Mouse (Mus musculus): Measurements from ENCODE around the gene Wdr70. TPM values are rescaled to one million over a fixed set of nuclear protein-coding genes. Genes with fewer than 3 reads are reported as not detected.
A peak's percentile ranks its signal among the peaks of the same experiment; 100 is the strongest.

Wdr70 gene
- polyA plus RNA-seq, 1 experiment, result 50.5 TPM

GRCm38 (mm10) chr15:7978640-7979039, 120.4 kb downstream of the Wdr70 start:
- Histone ChIP-seq H3K36me3 (ENCODE audit: control insufficient read depth, insufficient read depth) (peaks cover 9% of the 10 kb centered on the region), H3K27me3 (ENCODE audit: control insufficient read depth, insufficient read depth, insufficient read length) (no peaks in the 10 kb centered on the region), H3K4me3 (no peak overlapping the region), H3K4me2 (ENCODE audit: low read depth) (no peak overlapping the region), H3K79me2 (ENCODE audit: control insufficient read depth, insufficient read depth) (no peaks in the 10 kb centered on the region), H3ac (ENCODE audit: control insufficient read depth, insufficient read length) (no peak overlapping the region)
- TF ChIP-seq REST (IDR thresholded peaks at IDR 0.05; ENCODE audit: insufficient read depth, insufficient read length), result no peak
- no peak for TF ChIP-seq E2F4 (IDR thresholded peaks at IDR 0.05; ENCODE audit: insufficient read depth)
- no peak for TF ChIP-seq TCF3 (IDR thresholded peaks at IDR 0.05; ENCODE audit: insufficient read length, low read depth)
- TF ChIP-seq TCF12 (IDR thresholded peaks at IDR 0.05; ENCODE audit: insufficient read depth, poor library complexity, severe bottlenecking), result no peak
- no peak for TF ChIP-seq MAX (IDR thresholded peaks at IDR 0.05; ENCODE audit: low read depth)
- TF ChIP-seq MYOG (IDR thresholded peaks at IDR 0.05; ENCODE audit: control insufficient read depth in 1 of 3, insufficient read depth in 1 of 3, insufficient read length in 2 of 3, low read depth in 2 of 3), result no peak
- no peak for TF ChIP-seq POLR2AphosphoS2 (IDR thresholded peaks at IDR 0.05; ENCODE audit: insufficient read length, low read depth)
- TF ChIP-seq USF1 (IDR thresholded peaks at IDR 0.05; ENCODE audit: low read depth), result no peak

GRCm38 (mm10) chr15:7976775-7977174, 122.2 kb downstream of the Wdr70 start:
- no peak overlapping the region for H3K4me3 ChIP-seq
- peaks cover 9% of the 10 kb centered on the region for H3K36me3 ChIP-seq (ENCODE audit: control insufficient read depth, insufficient read depth)
- H3K79me2 ChIP-seq (ENCODE audit: control insufficient read depth, insufficient read depth), result no peaks in the 10 kb centered on the region
- no peak overlapping the region for H3K4me2 ChIP-seq (ENCODE audit: low read depth)
- no peak overlapping the region for H3ac ChIP-seq (ENCODE audit: control insufficient read depth, insufficient read length)
- no peaks in the 10 kb centered on the region for H3K27me3 ChIP-seq (ENCODE audit: control insufficient read depth, insufficient read depth, insufficient read length)
- no peak for TF ChIP-seq TCF3 (IDR thresholded peaks at IDR 0.05; ENCODE audit: insufficient read length, low read depth)

GRCm38 (mm10) chr15:7974368-7974767, 124.6 kb downstream of the Wdr70 start:
- no peak overlapping the region for H3K4me2 ChIP-seq (ENCODE audit: low read depth)
- H3ac ChIP-seq (ENCODE audit: control insufficient read depth, insufficient read length), result no peak overlapping the region
- TF ChIP-seq REST (IDR thresholded peaks at IDR 0.05; ENCODE audit: insufficient read depth, insufficient read length) (no peak), CEBPB (IDR thresholded peaks at IDR 0.05; ENCODE audit: insufficient read depth, poor library complexity, severe bottlenecking) (no peak), USF1 (IDR thresholded peaks at IDR 0.05; ENCODE audit: low read depth) (no peak), MAX (IDR thresholded peaks at IDR 0.05; ENCODE audit: low read depth) (no peak), MYOG (IDR thresholded peaks at IDR 0.05; ENCODE audit: control insufficient read depth in 1 of 3, insufficient read depth in 1 of 3, insufficient read length in 2 of 3, low read depth in 2 of 3) (no peak), SRF (IDR thresholded peaks at IDR 0.05; ENCODE audit: control insufficient read depth, insufficient read length, low read depth) (no peak), POLR2A (IDR thresholded peaks at IDR 0.05; ENCODE audit: insufficient read length, low read depth) (no peak), MYOD1 (IDR thresholded peaks at IDR 0.05; ENCODE audit: control insufficient read depth in 1 of 3, insufficient read length in 2 of 3, low read depth in 2 of 3) (no peak), E2F4 (IDR thresholded peaks at IDR 0.05; ENCODE audit: insufficient read depth) (no peak), POLR2AphosphoS2 (IDR thresholded peaks at IDR 0.05; ENCODE audit: insufficient read length, low read depth) (no peak), TCF12 (IDR thresholded peaks at IDR 0.05; ENCODE audit: insufficient read depth, poor library complexity, severe bottlenecking) (no peak), TCF3 (IDR thresholded peaks at IDR 0.05; ENCODE audit: insufficient read length, low read depth) (no peak)
- no peaks in the 10 kb centered on the region for H3K79me2 ChIP-seq (ENCODE audit: control insufficient read depth, insufficient read depth)
- peaks cover 9% of the 10 kb centered on the region for H3K36me3 ChIP-seq (ENCODE audit: control insufficient read depth, insufficient read depth)
- no peaks in the 10 kb centered on the region for H3K27me3 ChIP-seq (ENCODE audit: control insufficient read depth, insufficient read depth, insufficient read length)
- no peak overlapping the region for H3K4me3 ChIP-seq

GRCm38 (mm10) chr15:7972528-7972927, 126.5 kb downstream of the Wdr70 start:
- H3K4me3 ChIP-seq, result no peak overlapping the region
- H3K4me2 ChIP-seq (ENCODE audit: low read depth), result no peak overlapping the region
- peaks cover 9% of the 10 kb centered on the region for H3K36me3 ChIP-seq (ENCODE audit: control insufficient read depth, insufficient read depth)
- H3ac ChIP-seq (ENCODE audit: control insufficient read depth, insufficient read length), result no peak overlapping the region
- no peak for TF ChIP-seq E2F4 (IDR thresholded peaks at IDR 0.05; ENCODE audit: insufficient read depth)
- no peak for TF ChIP-seq MYOD1 (IDR thresholded peaks at IDR 0.05; ENCODE audit: control insufficient read depth in 1 of 3, insufficient read length in 2 of 3, low read depth in 2 of 3)
- TF ChIP-seq SRF (IDR thresholded peaks at IDR 0.05; ENCODE audit: control insufficient read depth, insufficient read length, low read depth), result no peak
- no peak for TF ChIP-seq TCF12 (IDR thresholded peaks at IDR 0.05; ENCODE audit: insufficient read depth, poor library complexity, severe bottlenecking)
- no peaks in the 10 kb centered on the region for H3K79me2 ChIP-seq (ENCODE audit: control insufficient read depth, insufficient read depth)
- no peaks in the 10 kb centered on the region for H3K27me3 ChIP-seq (ENCODE audit: control insufficient read depth, insufficient read depth, insufficient read length)

GRCm38 (mm10) chr15:7962786-7963185, 136.2 kb downstream of the Wdr70 start:
- no peak for TF ChIP-seq SRF (IDR thresholded peaks at IDR 0.05; ENCODE audit: control insufficient read depth, insufficient read length, low read depth)
- TF ChIP-seq E2F4 (IDR thresholded peaks at IDR 0.05; ENCODE audit: insufficient read depth), result no peak
- H3K4me2 ChIP-seq (ENCODE audit: low read depth), result peak overlapping the region; percentile 31
- peaks cover 5% of the 10 kb centered on the region for H3K36me3 ChIP-seq (ENCODE audit: control insufficient read depth, insufficient read depth)
- H3K79me2 ChIP-seq (ENCODE audit: control insufficient read depth, insufficient read depth), result no peaks in the 10 kb centered on the region
- H3ac ChIP-seq (ENCODE audit: control insufficient read depth, insufficient read length), result no peak overlapping the region
- no peak overlapping the region for H3K4me3 ChIP-seq
- H3K27me3 ChIP-seq (ENCODE audit: control insufficient read depth, insufficient read depth, insufficient read length), result no peaks in the 10 kb centered on the region

GRCm38 (mm10) chr15:7961489-7961888, 137.5 kb downstream of the Wdr70 start:
- no peak overlapping the region for H3K4me2 ChIP-seq (ENCODE audit: low read depth)
- H3ac ChIP-seq (ENCODE audit: control insufficient read depth, insufficient read length), result no peak overlapping the region
- H3K27me3 ChIP-seq (ENCODE audit: control insufficient read depth, insufficient read depth, insufficient read length), result no peaks in the 10 kb centered on the region
- no peaks in the 10 kb centered on the region for H3K79me2 ChIP-seq (ENCODE audit: control insufficient read depth, insufficient read depth)
- H3K36me3 ChIP-seq (ENCODE audit: control insufficient read depth, insufficient read depth), result peaks cover 5% of the 10 kb centered on the region
- no peak overlapping the region for H3K4me3 ChIP-seq
- TF ChIP-seq USF1 (IDR thresholded peaks at IDR 0.05; ENCODE audit: low read depth) (no peak), TCF3 (IDR thresholded peaks at IDR 0.05; ENCODE audit: insufficient read length, low read depth) (no peak), CEBPB (IDR thresholded peaks at IDR 0.05; ENCODE audit: insufficient read depth, poor library complexity, severe bottlenecking) (no peak), POLR2A (IDR thresholded peaks at IDR 0.05; ENCODE audit: insufficient read length, low read depth) (no peak), SRF (IDR thresholded peaks at IDR 0.05; ENCODE audit: control insufficient read depth, insufficient read length, low read depth) (no peak), MAX (IDR thresholded peaks at IDR 0.05; ENCODE audit: low read depth) (no peak), TCF12 (IDR thresholded peaks at IDR 0.05; ENCODE audit: insufficient read depth, poor library complexity, severe bottlenecking) (no peak), MYOD1 (IDR thresholded peaks at IDR 0.05; ENCODE audit: control insufficient read depth in 1 of 3, insufficient read length in 2 of 3, low read depth in 2 of 3) (no peak), MYOG (IDR thresholded peaks at IDR 0.05; ENCODE audit: control insufficient read depth in 1 of 3, insufficient read depth in 1 of 3, insufficient read length in 2 of 3, low read depth in 2 of 3) (no peak), E2F4 (IDR thresholded peaks at IDR 0.05; ENCODE audit: insufficient read depth) (no peak), REST (IDR thresholded peaks at IDR 0.05; ENCODE audit: insufficient read depth, insufficient read length) (no peak)
